Mouse (Mus musculus) cortical plate, adult 2 months (tissue): ENCODE measurements around the gene Lmna.

ENCODE experiments used
- CTCF ChIP-seq: fragments of 200-500 bp; IDR thresholded peaks from 2 replicates; pipeline ENCODE4 v1.5.1; 2011; ENCODE audit warnings: mild to moderate bottlenecking, control low read depth, low read length; ENCODE audit not compliant: insufficient read depth; ENCODE audit errors: extremely low read depth
- POLR2A ChIP-seq: fragments of 200-500 bp; IDR thresholded peaks from 2 replicates; pipeline ENCODE4 v1.6.1; 2011; ENCODE audit warnings: mild to moderate bottlenecking, low read length, control low read depth; ENCODE audit not compliant: insufficient read depth; ENCODE audit errors: extremely low read depth

DNA sequence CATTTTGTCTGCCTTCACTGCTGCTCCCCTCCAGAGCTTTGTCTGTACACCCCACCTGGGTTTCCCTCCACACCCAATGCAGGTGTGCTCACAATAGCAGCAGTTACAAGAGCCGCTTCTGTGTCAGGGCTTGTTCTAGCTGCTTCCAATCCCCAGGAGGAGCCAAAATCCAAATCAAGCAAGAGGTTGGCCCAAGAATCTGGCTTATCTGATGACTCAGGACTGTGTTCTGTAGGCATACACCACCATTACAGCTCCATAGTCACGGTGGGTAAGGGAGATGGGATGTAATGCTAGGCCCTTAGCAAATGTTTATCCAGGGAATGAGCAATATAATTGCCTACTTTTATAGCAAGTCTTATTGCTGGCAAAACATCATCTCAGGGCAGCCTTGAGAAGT is 6.7 kb upstream of the Lmna start:
- TF ChIP-seq CTCF (no peak), POLR2A (no peak)
